Mouse (Mus musculus): Measurements from ENCODE around the gene Clpb. TPM values are rescaled to one million over a fixed set of nuclear protein-coding genes. Genes with fewer than 3 reads are reported as not detected.

Clpb gene
- polyA plus RNA-seq, 1 experiment from 2014 or later = 45.8 TPM

- no peak for ATAC-seq (ENCODE audit: insufficient number of reproducible peaks, insufficient read depth, low FRiP score, low TSS enrichment, low read depth)
- no peak overlapping the region for H3K9ac ChIP-seq
- peaks cover 10% of the 10 kb centered on the region; the same call in 1 of the 2 replicates for H3K4me1 ChIP-seq
- H3K4me2 ChIP-seq = no peak overlapping the region
- no peaks in the 10 kb centered on the region for H3K9me3 ChIP-seq
- H3K4me3 ChIP-seq = no peak overlapping the region
- no peak overlapping the region for H3K27ac ChIP-seq
- 95% methylated on average over 1 of the region's 1 CpGs for WGBS
- no peaks in the 10 kb centered on the region; the same call in 1 of the 2 replicates for H3K36me3 ChIP-seq
- no peaks in the 10 kb centered on the region for H3K27me3 ChIP-seq
Observed at GRCm38 (mm10) chr7:101735297-101735696, 71.9 kb downstream of the Clpb start.

- no peak overlapping the region for H3K4me2 ChIP-seq
- no peaks in the 10 kb centered on the region for H3K9me3 ChIP-seq
- H3K9ac ChIP-seq = no peak overlapping the region
- H3K4me3 ChIP-seq = no peak overlapping the region
- H3K36me3 ChIP-seq = no peaks in the 10 kb centered on the region; the same call in 1 of the 2 replicates
- H3K27me3 ChIP-seq = no peaks in the 10 kb centered on the region
- ATAC-seq (ENCODE audit: insufficient number of reproducible peaks, insufficient read depth, low FRiP score, low TSS enrichment, low read depth) = no peak
- peaks cover 20% of the 10 kb centered on the region for H3K4me1 ChIP-seq
- 75% methylated on average over 3 of the region's 3 CpGs for WGBS
- H3K27ac ChIP-seq = no peak overlapping the region
Observed at GRCm38 (mm10) chr7:101737735-101738134, 74.3 kb downstream of the Clpb start.

GRCm38 (mm10) chr7:101739602-101740001 lies 76.2 kb downstream of the Clpb start:
- no peak overlapping the region for H3K4me2 ChIP-seq
- H3K27me3 ChIP-seq = no peaks in the 10 kb centered on the region
- no peak overlapping the region for H3K4me3 ChIP-seq
- no peak overlapping the region for H3K27ac ChIP-seq
- H3K9me3 ChIP-seq = no peaks in the 10 kb centered on the region
- H3K36me3 ChIP-seq = no peaks in the 10 kb centered on the region; the same call in 1 of the 2 replicates
- H3K4me1 ChIP-seq = peaks cover 33% of the 10 kb centered on the region
- WGBS = 13% methylated on average over 1 of the region's 1 CpGs
- no peak overlapping the region for H3K9ac ChIP-seq
- 0 out of 2 replicates have a peak, but pooled peaks have one; percentile 32 for ATAC-seq (ENCODE audit: insufficient number of reproducible peaks, insufficient read depth, low FRiP score, low TSS enrichment, low read depth)

GRCm38 (mm10) chr7:101743487-101743886 lies 80.1 kb downstream of the Clpb start:
- Histone ChIP-seq H3K36me3 (no peaks in the 10 kb centered on the region), H3K9ac (no peak overlapping the region), H3K4me2 (no peak overlapping the region), H3K4me3 (no peak overlapping the region), H3K27me3 (no peaks in the 10 kb centered on the region), H3K27ac (no peak overlapping the region), H3K9me3 (no peaks in the 10 kb centered on the region), H3K4me1 (peaks cover 40% of the 10 kb centered on the region)
- no peak for ATAC-seq (ENCODE audit: insufficient number of reproducible peaks, insufficient read depth, low FRiP score, low TSS enrichment, low read depth)
- 73% methylated on average over 4 of the region's 4 CpGs for WGBS

- no peaks in the 10 kb centered on the region for H3K9me3 ChIP-seq
- H3K27me3 ChIP-seq = no peaks in the 10 kb centered on the region
- H3K4me3 ChIP-seq = no peak overlapping the region
- no peak overlapping the region for H3K9ac ChIP-seq
- H3K36me3 ChIP-seq = no peaks in the 10 kb centered on the region
- H3K4me1 ChIP-seq = peaks cover 29% of the 10 kb centered on the region
- WGBS = 74% methylated on average over 12 of the region's 12 CpGs
- no peak for ATAC-seq (ENCODE audit: insufficient number of reproducible peaks, insufficient read depth, low FRiP score, low TSS enrichment, low read depth)
- H3K4me2 ChIP-seq = no peak overlapping the region
- H3K27ac ChIP-seq = no peak overlapping the region
Observed at GRCm38 (mm10) chr7:101746559-101747334, 83.3 kb downstream of the Clpb start.

GRCm38 (mm10) chr7:101750268-101750667 lies 86.8 kb downstream of the Clpb start:
- Histone ChIP-seq H3K4me1 (peaks cover 8% of the 10 kb centered on the region; the same call in 1 of the 2 replicates), H3K4me2 (no peak overlapping the region), H3K4me3 (no peak overlapping the region), H3K9ac (no peak overlapping the region), H3K36me3 (peaks cover 23% of the 10 kb centered on the region), H3K9me3 (no peaks in the 10 kb centered on the region), H3K27me3 (no peaks in the 10 kb centered on the region), H3K27ac (no peak overlapping the region)
- WGBS = 49% methylated on average over 2 of the region's 2 CpGs
- no peak for ATAC-seq (ENCODE audit: insufficient number of reproducible peaks, insufficient read depth, low FRiP score, low TSS enrichment, low read depth)

GRCm38 (mm10) chr7:101752346-101752745 lies 88.9 kb downstream of the Clpb start:
- H3K27me3 ChIP-seq = no peaks in the 10 kb centered on the region
- no peak for ATAC-seq (ENCODE audit: insufficient number of reproducible peaks, insufficient read depth, low FRiP score, low TSS enrichment, low read depth)
- 93% methylated on average over 3 of the region's 3 CpGs for WGBS

GRCm38 (mm10) chr7:101753492-101753891 lies 90.1 kb downstream of the Clpb start:
- Histone ChIP-seq H3K4me2 (no peak overlapping the region), H3K27ac (no peak overlapping the region), H3K27me3 (no peaks in the 10 kb centered on the region), H3K9me3 (no peaks in the 10 kb centered on the region), H3K4me3 (no peak overlapping the region), H3K4me1 (no peaks in the 10 kb centered on the region), H3K9ac (no peak overlapping the region), H3K36me3 (peaks cover 23% of the 10 kb centered on the region)
- ATAC-seq (ENCODE audit: insufficient number of reproducible peaks, insufficient read depth, low FRiP score, low TSS enrichment, low read depth) = no peak
- WGBS = 94% methylated on average over 5 of the region's 5 CpGs

More at GRCm38 (mm10) chr7:101752346-101752745, 88.9 kb downstream of the Clpb start:
- no peak overlapping the region for H3K9ac ChIP-seq
- no peak overlapping the region for H3K4me2 ChIP-seq
- no peak overlapping the region for H3K27ac ChIP-seq
- no peaks in the 10 kb centered on the region for H3K4me1 ChIP-seq
- H3K36me3 ChIP-seq = peaks cover 23% of the 10 kb centered on the region
- H3K4me3 ChIP-seq = no peak overlapping the region
- no peaks in the 10 kb centered on the region for H3K9me3 ChIP-seq

GRCm38 (mm10) chr7:101754416-101754815 lies 91.0 kb downstream of the Clpb start:
- no peak overlapping the region for H3K27ac ChIP-seq
- H3K27me3 ChIP-seq = no peaks in the 10 kb centered on the region
- H3K9me3 ChIP-seq = no peaks in the 10 kb centered on the region
- H3K4me1 ChIP-seq = no peaks in the 10 kb centered on the region
- H3K9ac ChIP-seq = no peak overlapping the region
- H3K4me3 ChIP-seq = no peak overlapping the region
- 84% methylated on average over 2 of the region's 2 CpGs for WGBS
- no peak for ATAC-seq (ENCODE audit: insufficient number of reproducible peaks, insufficient read depth, low FRiP score, low TSS enrichment, low read depth)
- H3K36me3 ChIP-seq = peaks cover 23% of the 10 kb centered on the region
- H3K4me2 ChIP-seq = no peak overlapping the region

GRCm38 (mm10) chr7:101755301-101755700 lies 91.9 kb downstream of the Clpb start:
- no peak overlapping the region for H3K27ac ChIP-seq
- WGBS = 91% methylated on average over 6 of the region's 6 CpGs
- no peaks in the 10 kb centered on the region for H3K9me3 ChIP-seq
- H3K9ac ChIP-seq = no peak overlapping the region
- H3K4me2 ChIP-seq = no peak overlapping the region
- no peak for ATAC-seq (ENCODE audit: insufficient number of reproducible peaks, insufficient read depth, low FRiP score, low TSS enrichment, low read depth)
- no peaks in the 10 kb centered on the region for H3K4me1 ChIP-seq
- H3K36me3 ChIP-seq = peaks cover 23% of the 10 kb centered on the region
- no peak overlapping the region for H3K4me3 ChIP-seq
- no peaks in the 10 kb centered on the region for H3K27me3 ChIP-seq

GRCm38 (mm10) chr7:101761899-101762780 lies 98.7 kb downstream of the Clpb start:
- Histone ChIP-seq H3K27me3 (no peaks in the 10 kb centered on the region), H3K4me2 (no peak overlapping the region), H3K36me3 (peaks cover 22% of the 10 kb centered on the region), H3K9me3 (no peaks in the 10 kb centered on the region), H3K27ac (no peak overlapping the region), H3K4me3 (no peak overlapping the region), H3K4me1 (no peaks in the 10 kb centered on the region), H3K9ac (no peak overlapping the region)
- 93% methylated on average over 11 of the region's 11 CpGs for WGBS
- ATAC-seq (ENCODE audit: insufficient number of reproducible peaks, insufficient read depth, low FRiP score, low TSS enrichment, low read depth) = no peak
